Mouse (Mus musculus) heart, postnatal 0 days (tissue): ENCODE measurements around the gene Theg. TPM values are rescaled to one million over a fixed set of nuclear protein-coding genes. Genes with fewer than 3 reads are reported as not detected.

Source experiments
- ATAC-seq: fragments of 200-750 bp; cut with Nextera tagmentation; 2 replicates; pipeline ENCODE4 v1.8.0; 2017; ENCODE audit warnings: low read depth, moderate number of reproducible peaks, moderate library complexity; ENCODE audit not compliant: insufficient read depth
- DNase-seq: peaks from one replicate; pipeline ENCODE4 v3.0.0-alpha.2; 2016; ENCODE audit warnings: low spot score
- H3K27ac ChIP-seq: fragments of 300-500 bp; sonication (generic); 2 replicates; pipeline ENCODE4 v1.5.1; 2014; ENCODE audit warnings: low read depth, mild to moderate bottlenecking
- H3K27me3 ChIP-seq: fragments of 300-500 bp; sonication (generic); 2 replicates; pipeline ENCODE4 v1.6.1; 2014; ENCODE audit warnings: low read length, mixed read lengths; ENCODE audit not compliant: control insufficient read depth, insufficient read depth
- H3K36me3 ChIP-seq: fragments of 300-500 bp; sonication (generic); replicated peaks from 2 replicates; pipeline ENCODE4 v1.6.1; 2014; ENCODE audit warnings: low read length, mixed read lengths; ENCODE audit not compliant: control insufficient read depth, insufficient read depth
- H3K4me1 ChIP-seq: fragments of 300-500 bp; sonication (generic); 2 replicates; pipeline ENCODE4 v1.6.1; 2014; ENCODE audit warnings: antibody characterized with exemption; ENCODE audit not compliant: control insufficient read depth, insufficient read depth
- H3K4me2 ChIP-seq: fragments of 300-500 bp; sonication (generic); 2 replicates; pipeline ENCODE4 v1.6.1; 2014; ENCODE audit warnings: low read depth, mild to moderate bottlenecking, low read length, moderate library complexity
- H3K4me3 ChIP-seq: fragments of 300-500 bp; sonication (generic); 2 replicates; pipeline ENCODE4 v1.5.1; 2014; ENCODE audit warnings: low read depth, low read length
- H3K9ac ChIP-seq: fragments of 300-500 bp; sonication (generic); replicated peaks from 2 replicates; pipeline ENCODE4 v1.6.1; 2014; ENCODE audit warnings: low read depth, low read length, mixed read lengths
- H3K9me3 ChIP-seq: fragments of 300-500 bp; sonication (generic); replicated peaks from 2 replicates; pipeline ENCODE4 v1.6.1; 2016; ENCODE audit warnings: low read length; ENCODE audit not compliant: control insufficient read depth
- CTCF ChIP-seq: IDR thresholded peaks from 2 replicates; pipeline ENCODE4 v1.5.1; 2016; ENCODE audit warnings: antibody characterized with exemption, control low read depth, low read depth
- EP300 ChIP-seq: IDR thresholded peaks from 2 replicates; pipeline ENCODE4 v1.6.1; 2016; ENCODE audit warnings: antibody characterized with exemption, low read depth
- WGBS: fragments of 180-500 bp; shearing (Covaris S2); extraction: QIAGEN DNeasy Blood & Tissue Kit; methylation state at CpG from one replicate; pipeline ENCODE4 v1.1.7; 2014; 5-methylcytosine and 5-hydroxymethylcytosine counted together
- polyA plus RNA-seq: library from polyadenylated mRNA; unstranded; fragments of >200 nt; fragmentation: Nextera tagmentation; extraction: Ambion mirVana; gene quantifications from 2 replicates; pipeline ENCODE4 v1.2.1, GENCODE M21; 2015
- total RNA-seq: library from RNA; depleted of rRNA; stranded (reverse); fragments of >200 nt; gene quantifications from 2 replicates; pipeline ENCODE4 v1.2.3, GENCODE M21; 2014; ENCODE audit warnings: low replicate concordance

The Theg gene
- total and polyA plus RNA-seq, 2 experiments from 2014 or later: not detected

GRCm38 (mm10) chr10:79613578-79614304 is 26.6 kb upstream of the Theg start, which contains the start of gene C2cd4c:
Gene C2cd4c, minus strand, starts transcription at chr10:79614025.
- H3K4me2 ChIP-seq: peak within 1 kb of the TSS; percentile 74
- TF ChIP-seq CTCF (no peak), EP300 (no peak)
- peak within 1 kb of the TSS; percentile 40 for H3K4me3 ChIP-seq
- peaks cover 36% of the 10 kb centered on the region for H3K27me3 ChIP-seq
- H3K9ac ChIP-seq: no peak within 1 kb of the TSS
- 1% methylated on average over 49 of the region's 60 CpGs for WGBS
- DNase-seq: peak; percentile 7
- no peak within 1 kb of the TSS for H3K27ac ChIP-seq
- ATAC-seq: peak; percentile 40
- peaks cover 13% of the 10 kb centered on the region; the same call in 1 of the 2 replicates for H3K4me1 ChIP-seq
- no peaks in the 10 kb centered on the region for H3K9me3 ChIP-seq
- no peaks in the 10 kb centered on the region for H3K36me3 ChIP-seq

GRCm38 (mm10) chr10:79612192-79613135 is 25.3 kb upstream of the Theg start:
- H3K27me3 ChIP-seq: peaks cover 36% of the 10 kb centered on the region
- WGBS: 12% methylated on average over 51 of the region's 51 CpGs

GRCm38 (mm10) chr10:79611296-79611695 is 24.2 kb upstream of the Theg start:
- H3K27me3 ChIP-seq: peaks cover 36% of the 10 kb centered on the region
- WGBS: 27% methylated on average over 5 of the region's 5 CpGs
- H3K27ac ChIP-seq: no peak overlapping the region
- peaks cover 13% of the 10 kb centered on the region; the same call in 1 of the 2 replicates for H3K4me1 ChIP-seq
- H3K9ac ChIP-seq: no peak overlapping the region
- ATAC-seq (no peak), DNase-seq (no peak)
- no peaks in the 10 kb centered on the region for H3K36me3 ChIP-seq
- TF ChIP-seq CTCF: no peak
- TF ChIP-seq EP300: no peak
- H3K9me3 ChIP-seq: no peaks in the 10 kb centered on the region
- no peak overlapping the region for H3K4me3 ChIP-seq
- no peak overlapping the region for H3K4me2 ChIP-seq

More at GRCm38 (mm10) chr10:79612192-79613135, 25.3 kb upstream of the Theg start:
- peak overlapping the region; percentile 28; the same call in 1 of the 2 replicates for H3K4me2 ChIP-seq
- peaks cover 13% of the 10 kb centered on the region; the same call in 1 of the 2 replicates for H3K4me1 ChIP-seq
- H3K4me3 ChIP-seq: 0 out of 2 replicates have a peak overlapping the region, but pooled peaks have one; percentile 10
- TF ChIP-seq CTCF: peak; percentile 30; the same call in 1 of the 2 replicates
- no peak for TF ChIP-seq EP300
- ATAC-seq (peak; percentile 34), DNase-seq (no peak)
- H3K9me3 ChIP-seq: no peaks in the 10 kb centered on the region
- H3K9ac ChIP-seq: no peak overlapping the region
- no peak overlapping the region for H3K27ac ChIP-seq
- no peaks in the 10 kb centered on the region for H3K36me3 ChIP-seq

GRCm38 (mm10) chr10:79609276-79609675 is 22.1 kb upstream of the Theg start:
- no peaks in the 10 kb centered on the region for H3K36me3 ChIP-seq
- H3K9ac ChIP-seq: no peak overlapping the region
- WGBS: 68% methylated on average over 3 of the region's 3 CpGs
- H3K27ac ChIP-seq: no peak overlapping the region
- TF ChIP-seq CTCF (no peak), EP300 (no peak)
- ATAC-seq (no peak), DNase-seq (no peak)
- H3K27me3 ChIP-seq: peaks cover 26% of the 10 kb centered on the region
- H3K4me3 ChIP-seq: no peak overlapping the region
- H3K4me1 ChIP-seq: peaks cover 13% of the 10 kb centered on the region; the same call in 1 of the 2 replicates
- no peak overlapping the region for H3K4me2 ChIP-seq
- no peaks in the 10 kb centered on the region for H3K9me3 ChIP-seq

- H3K4me3 ChIP-seq: no peak overlapping the region
- ATAC-seq (no peak), DNase-seq (no peak)
- H3K36me3 ChIP-seq: no peaks in the 10 kb centered on the region
- no peak overlapping the region for H3K9ac ChIP-seq
- no peaks in the 10 kb centered on the region for H3K9me3 ChIP-seq
- no peak for TF ChIP-seq EP300
- no peak for TF ChIP-seq CTCF
- H3K4me1 ChIP-seq: peaks cover 9% of the 10 kb centered on the region; the same call in 1 of the 2 replicates
- no peak overlapping the region for H3K27ac ChIP-seq
- 37% methylated on average over 2 of the region's 2 CpGs for WGBS
- H3K4me2 ChIP-seq: no peak overlapping the region
- H3K27me3 ChIP-seq: peaks cover 12% of the 10 kb centered on the region
These were observed 20.8 kb upstream of the Theg start for GRCm38 (mm10) chr10:79607892-79608291.
